Mouse (Mus musculus) stomach, postnatal 0 days (tissue): Measurements from ENCODE around the gene Rab7b.

Source experiments
- CTCF ChIP-seq: IDR thresholded peaks from 2 replicates; pipeline ENCODE4 v1.5.1; 2016; ENCODE audit warnings: antibody characterized with exemption, low read depth, mild to moderate bottlenecking, moderate library complexity
- EP300 ChIP-seq: optimal IDR thresholded peaks from 2 replicates; pipeline ENCODE3; 2016; ENCODE audit warnings: antibody characterized with exemption

DNA sequence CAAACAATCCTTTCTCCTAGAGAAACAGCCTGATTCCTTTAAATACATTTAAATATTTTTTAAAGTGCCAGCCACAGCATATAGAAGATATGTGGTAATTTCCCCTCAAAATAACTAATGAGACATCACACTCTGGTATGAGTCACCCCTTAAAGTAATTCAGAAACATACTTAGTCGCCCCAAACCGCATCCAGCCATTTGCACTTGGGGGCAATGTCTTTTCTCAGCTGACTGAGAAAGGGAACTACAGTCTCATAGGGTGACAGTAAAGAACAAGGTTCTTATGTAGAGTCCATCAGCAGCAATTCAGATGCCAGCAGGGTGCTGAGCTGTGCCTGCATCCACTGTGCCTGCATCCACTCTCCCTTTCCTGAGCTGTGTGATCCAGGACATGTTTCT lies 15.0 kb downstream of the Rab7b start:
- TF ChIP-seq CTCF (no peak), EP300 (no peak)
